Mouse (Mus musculus): Measurements from ENCODE around the gene Snx9. TPM values are rescaled to one million over a fixed set of nuclear protein-coding genes. Genes with fewer than 3 reads are reported as not detected.

The Snx9 gene
- polyA plus RNA-seq, 1 experiment from 2014 or later: 11.9 TPM

DNA sequence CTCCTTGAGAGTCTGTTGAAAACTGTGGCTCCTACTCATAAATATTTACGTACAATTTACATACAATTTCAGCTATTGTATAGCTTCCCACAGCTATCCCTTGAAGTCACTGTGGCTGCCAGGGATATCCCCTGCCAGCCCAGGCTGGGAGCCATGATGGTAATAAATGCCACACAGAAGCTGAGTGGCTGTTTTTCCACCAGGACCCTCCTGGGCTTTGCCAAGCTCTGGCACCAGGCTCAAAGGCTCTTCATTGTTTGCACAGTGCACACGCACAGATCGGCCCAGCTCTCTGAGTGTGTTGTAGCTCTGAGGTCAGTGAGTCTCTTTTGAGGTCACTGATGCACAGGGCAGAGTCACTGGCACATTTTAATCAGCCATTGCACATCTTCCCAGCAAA lies 128.1 kb downstream of the Snx9 start:
- Histone ChIP-seq H3K9ac (no peak overlapping the region), H3K27me3 (no peaks in the 10 kb centered on the region), H3K4me3 (replicated peaks) (no peak overlapping the region), H3K4me1 (replicated peaks) (peaks cover 25% of the 10 kb centered on the region), H3K36me3 (replicated peaks) (no peaks in the 10 kb centered on the region), H3K4me2 (no peak overlapping the region), H3K27ac (replicated peaks) (no peak overlapping the region), H3K9me3 (replicated peaks) (no peaks in the 10 kb centered on the region)
- WGBS (ENCODE audit: insufficient replicate concordance): 59% methylated on average over 3 of the region's 3 CpGs
- no peak for ATAC-seq (ENCODE audit: insufficient read depth)

DNA sequence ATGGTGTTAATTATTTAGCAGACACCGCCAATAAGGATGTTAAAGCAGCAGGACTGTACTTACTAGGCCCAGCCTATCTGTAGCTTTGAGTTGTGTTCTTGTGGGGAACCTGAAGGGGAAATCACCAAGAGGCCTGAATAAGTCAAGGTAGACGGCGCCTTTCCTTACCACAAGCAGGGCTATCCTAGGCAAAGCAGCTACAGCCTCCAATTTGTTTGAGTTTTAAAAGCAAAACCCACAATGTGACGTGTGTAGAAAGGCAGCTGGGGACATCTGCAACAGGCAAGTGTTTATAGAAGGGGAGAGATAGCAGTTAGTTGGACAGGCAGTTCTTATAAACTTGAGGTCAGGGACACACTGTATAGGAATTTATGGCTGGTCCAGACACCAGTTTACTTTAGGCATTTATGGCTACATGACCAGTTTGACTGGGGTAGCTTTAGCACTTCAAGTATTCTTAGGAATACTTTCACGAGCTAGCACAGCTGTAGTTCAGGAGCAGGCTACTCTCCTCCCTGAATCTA lies 129.2 kb downstream of the Snx9 start:
- no peak overlapping the region for H3K4me2 ChIP-seq
- H3K4me1 ChIP-seq (replicated peaks): peaks cover 27% of the 10 kb centered on the region
- H3K27ac ChIP-seq (replicated peaks): no peak overlapping the region
- H3K4me3 ChIP-seq (replicated peaks): no peak overlapping the region
- no peaks in the 10 kb centered on the region for H3K9me3 ChIP-seq (replicated peaks)
- 58% methylated on average over 5 of the region's 5 CpGs for WGBS (ENCODE audit: insufficient replicate concordance)
- H3K27me3 ChIP-seq: peaks cover 4% of the 10 kb centered on the region; the same call in 1 of the 2 replicates
- H3K36me3 ChIP-seq (replicated peaks): no peaks in the 10 kb centered on the region
- no peak for ATAC-seq (ENCODE audit: insufficient read depth)
- no peak overlapping the region for H3K9ac ChIP-seq

DNA sequence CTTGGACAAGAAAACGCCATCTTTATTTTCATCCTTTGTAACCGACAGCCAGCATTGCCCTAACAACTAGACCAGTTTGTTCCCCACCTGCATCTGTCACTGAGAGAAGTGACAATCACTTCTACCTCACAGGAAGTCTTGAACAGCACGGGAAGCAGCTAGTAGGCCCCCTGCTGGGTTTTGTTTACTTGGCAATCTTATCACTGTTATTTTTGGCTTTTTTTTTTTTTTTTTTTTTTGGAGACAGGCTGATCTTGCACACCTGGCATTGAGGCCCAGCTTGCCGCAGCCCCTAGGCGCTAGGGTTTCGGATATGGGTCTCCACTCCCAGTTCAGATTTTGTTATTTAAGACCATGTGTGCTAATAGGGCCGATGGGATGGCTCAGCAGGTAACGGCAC lies 132.4 kb downstream of the Snx9 start:
- H3K4me3 ChIP-seq (replicated peaks): no peak overlapping the region
- no peak overlapping the region for H3K4me2 ChIP-seq
- no peak overlapping the region for H3K9ac ChIP-seq
- H3K36me3 ChIP-seq (replicated peaks): no peaks in the 10 kb centered on the region
- H3K9me3 ChIP-seq (replicated peaks): no peaks in the 10 kb centered on the region
- 51% methylated on average over 8 of the region's 8 CpGs for WGBS (ENCODE audit: insufficient replicate concordance)
- no peak overlapping the region for H3K27ac ChIP-seq (replicated peaks)
- peaks cover 34% of the 10 kb centered on the region for H3K27me3 ChIP-seq
- no peak for ATAC-seq (ENCODE audit: insufficient read depth)
- peaks cover 47% of the 10 kb centered on the region for H3K4me1 ChIP-seq (replicated peaks)

DNA sequence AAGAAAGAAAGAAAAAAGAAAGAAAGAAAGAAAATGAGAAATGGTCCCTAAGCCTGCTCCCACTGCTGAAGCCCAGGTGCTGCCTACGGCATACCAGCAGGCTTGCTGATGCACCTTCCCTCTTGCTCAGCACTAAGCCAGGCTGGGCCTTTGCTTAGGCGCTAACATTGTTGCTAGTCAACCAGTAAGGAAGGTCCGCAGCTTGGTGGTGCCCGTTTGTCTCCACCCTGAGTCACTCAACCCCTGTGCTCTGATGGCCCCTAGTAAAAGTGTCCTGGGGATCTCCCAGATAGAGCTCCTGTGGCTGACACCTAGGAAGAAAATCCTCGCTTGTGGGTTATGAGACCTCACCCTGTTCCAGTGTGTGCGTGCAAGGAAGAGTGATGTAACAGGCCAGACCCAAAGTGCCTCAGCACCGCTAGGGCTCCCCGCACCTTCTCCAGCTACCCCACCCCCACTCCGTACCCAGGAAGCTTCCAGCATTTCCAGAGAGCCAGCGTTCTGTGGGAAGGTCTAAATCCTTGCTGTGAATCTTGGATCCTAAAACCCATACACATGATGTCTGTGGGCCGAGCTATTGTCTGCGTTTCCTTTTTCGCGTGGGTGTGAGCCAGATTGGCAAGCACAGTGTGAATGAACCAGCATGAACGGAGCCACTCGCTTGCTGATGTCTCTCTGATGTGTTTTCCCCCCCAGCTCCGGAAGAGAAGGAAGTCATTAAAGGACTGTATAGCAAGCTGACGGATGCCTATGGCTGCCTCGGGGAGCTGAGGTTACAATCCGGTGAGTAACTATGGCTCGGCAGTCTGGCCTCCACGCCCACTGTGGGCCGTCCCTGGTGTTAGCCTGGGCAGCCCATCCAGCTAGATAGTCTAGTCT lies 134.2 kb downstream of the Snx9 start:
- WGBS (ENCODE audit: insufficient replicate concordance): 13% methylated on average over 23 of the region's 23 CpGs
- no peak for ATAC-seq (ENCODE audit: insufficient read depth)
- no peaks in the 10 kb centered on the region for H3K36me3 ChIP-seq (replicated peaks)
- peaks cover 37% of the 10 kb centered on the region for H3K4me1 ChIP-seq (replicated peaks)
- H3K9me3 ChIP-seq (replicated peaks): no peaks in the 10 kb centered on the region
- no peak overlapping the region for H3K9ac ChIP-seq
- H3K27ac ChIP-seq (replicated peaks): peak overlapping the region; percentile 71
- peaks cover 45% of the 10 kb centered on the region for H3K27me3 ChIP-seq
- H3K4me2 ChIP-seq: peak overlapping the region; percentile 36
- H3K4me3 ChIP-seq (replicated peaks): no peak overlapping the region

DNA sequence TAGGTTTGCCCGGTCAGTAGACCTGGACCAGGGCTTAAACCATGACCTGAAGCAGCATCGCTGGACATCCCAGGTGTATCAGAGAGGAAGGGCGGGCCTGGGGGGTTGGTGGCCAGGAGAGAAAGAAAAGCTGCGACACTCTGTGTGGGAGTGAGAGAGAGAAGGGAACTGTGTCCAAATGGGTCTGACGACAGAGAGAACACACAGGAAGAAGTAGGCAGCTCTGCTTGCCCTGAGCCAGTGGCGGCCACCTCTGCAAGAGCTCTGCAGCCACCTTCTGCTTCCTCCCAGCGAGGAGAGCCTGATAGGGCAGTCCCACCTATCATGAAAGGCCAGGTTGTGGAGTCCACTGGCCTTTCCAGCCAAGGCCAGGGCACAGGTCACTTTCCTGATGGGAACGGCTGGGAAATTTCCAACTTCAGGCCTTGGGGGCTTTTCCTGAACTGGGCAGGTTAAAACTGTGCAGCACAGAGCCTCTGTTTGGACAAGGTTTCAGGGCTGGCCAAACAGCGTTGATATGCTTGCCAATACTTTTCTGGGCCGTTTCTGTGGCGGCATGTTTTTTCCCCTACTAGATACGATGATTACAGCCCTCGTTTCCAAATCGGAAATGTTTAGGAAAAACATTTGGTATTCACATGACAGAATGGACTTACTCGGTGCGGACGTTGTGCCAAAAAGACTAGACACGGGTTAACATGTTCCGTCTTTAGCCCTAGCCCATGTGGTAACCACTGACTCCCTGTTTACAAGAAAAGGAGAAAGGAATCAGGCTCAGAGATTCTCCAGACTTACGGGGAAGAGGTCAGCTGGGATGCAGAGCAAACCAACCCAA lies 135.3 kb downstream of the Snx9 start:
- ATAC-seq (ENCODE audit: insufficient read depth): peak; percentile 79
- Histone ChIP-seq H3K36me3 (replicated peaks) (no peaks in the 10 kb centered on the region), H3K4me3 (replicated peaks) (no peak overlapping the region), H3K27ac (replicated peaks) (peak overlapping the region; percentile 71), H3K9ac (no peak overlapping the region), H3K4me1 (replicated peaks) (peaks cover 36% of the 10 kb centered on the region), H3K9me3 (replicated peaks) (no peaks in the 10 kb centered on the region), H3K27me3 (peaks cover 45% of the 10 kb centered on the region), H3K4me2 (peak overlapping the region; percentile 36)
- 52% methylated on average over 20 of the region's 20 CpGs for WGBS (ENCODE audit: insufficient replicate concordance)

DNA sequence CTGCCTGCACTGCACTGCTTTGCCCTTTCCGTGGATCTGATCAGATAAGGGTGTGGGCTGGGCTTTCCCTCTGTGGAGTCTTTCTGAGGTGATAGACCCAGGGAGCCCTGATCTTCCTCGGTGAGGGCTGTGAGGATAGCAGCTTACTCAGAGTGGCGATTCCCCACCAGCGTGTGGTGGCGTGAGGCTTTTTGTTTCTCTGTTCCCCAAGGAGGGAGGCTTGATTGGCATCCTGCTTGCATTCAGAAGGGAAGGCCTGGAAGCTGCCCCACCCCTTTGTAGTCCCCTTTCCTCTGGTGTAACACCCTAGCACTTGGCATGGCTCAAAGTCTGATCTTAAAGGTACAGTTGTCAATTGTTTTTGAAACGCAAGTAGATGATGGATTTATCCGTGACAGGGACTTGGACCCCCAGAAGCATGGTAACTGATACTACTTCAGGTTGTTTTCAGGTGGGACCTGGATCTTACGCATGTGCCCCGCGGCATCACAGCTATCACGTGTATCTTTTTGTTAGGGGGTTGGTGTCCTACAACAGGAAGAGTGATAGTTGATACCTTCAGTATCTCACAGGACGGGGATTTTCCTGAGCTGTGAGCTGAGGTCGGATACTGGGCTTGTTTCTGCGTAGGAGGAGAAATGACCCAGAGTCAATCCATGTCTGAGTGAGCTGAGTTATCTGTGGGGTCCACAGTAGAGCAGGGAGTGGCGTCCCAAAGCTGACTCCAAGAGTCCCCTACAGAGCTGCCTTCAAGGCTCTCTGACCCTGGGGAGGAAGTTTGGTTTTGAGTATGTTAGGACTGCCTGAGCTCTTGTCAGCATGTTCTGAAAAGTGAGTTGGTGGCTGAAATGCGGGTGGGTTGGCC lies 136.2 kb downstream of the Snx9 start:
- H3K36me3 ChIP-seq (replicated peaks): no peaks in the 10 kb centered on the region
- no peak overlapping the region for H3K4me3 ChIP-seq (replicated peaks)
- H3K27me3 ChIP-seq: peaks cover 45% of the 10 kb centered on the region
- peak overlapping the region; percentile 71 for H3K27ac ChIP-seq (replicated peaks)
- H3K9me3 ChIP-seq (replicated peaks): no peaks in the 10 kb centered on the region
- WGBS (ENCODE audit: insufficient replicate concordance): 29% methylated on average over 16 of the region's 16 CpGs
- H3K4me1 ChIP-seq (replicated peaks): peaks cover 36% of the 10 kb centered on the region
- no peak overlapping the region for H3K4me2 ChIP-seq
- no peak overlapping the region for H3K9ac ChIP-seq
- no peak for ATAC-seq (ENCODE audit: insufficient read depth)

DNA sequence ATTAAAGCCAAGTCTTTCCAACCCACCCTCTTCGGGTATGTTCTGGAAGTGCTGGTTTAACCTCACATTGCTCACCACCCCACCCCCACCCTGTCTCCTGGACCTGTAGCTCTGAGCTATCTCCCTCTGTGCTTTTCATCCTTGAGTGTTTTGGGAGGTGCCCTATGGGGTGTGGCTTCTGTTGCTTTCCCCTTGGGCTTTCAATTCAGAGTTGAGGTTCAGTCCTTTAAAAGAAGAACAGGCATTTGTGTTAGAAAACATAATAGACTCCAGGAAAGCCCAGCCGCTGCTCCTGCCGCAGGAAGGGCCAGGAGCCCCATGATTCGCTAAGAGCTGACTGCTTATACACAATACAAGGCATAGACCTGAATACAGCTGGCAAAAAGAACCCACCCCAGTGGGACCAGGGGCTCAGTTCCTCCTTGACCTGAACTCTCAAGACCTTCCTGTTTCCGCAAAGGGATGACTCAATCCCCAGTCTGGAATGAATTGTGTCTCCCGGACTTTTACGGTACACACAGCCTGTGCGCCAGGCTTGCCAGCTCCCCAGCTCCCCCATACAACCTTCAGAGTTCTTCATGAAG lies 136.9 kb downstream of the Snx9 start:
- 27% methylated on average over 8 of the region's 8 CpGs for WGBS (ENCODE audit: insufficient replicate concordance)
- Histone ChIP-seq H3K27me3 (peaks cover 45% of the 10 kb centered on the region), H3K4me1 (replicated peaks) (peaks cover 36% of the 10 kb centered on the region), H3K9me3 (replicated peaks) (no peaks in the 10 kb centered on the region), H3K4me3 (replicated peaks) (no peak overlapping the region), H3K4me2 (no peak overlapping the region; the same call in 1 of the 2 replicates), H3K27ac (replicated peaks) (no peak overlapping the region; the same call in 1 of the 2 replicates), H3K36me3 (replicated peaks) (no peaks in the 10 kb centered on the region), H3K9ac (no peak overlapping the region)
- no peak for ATAC-seq (ENCODE audit: insufficient read depth)

DNA sequence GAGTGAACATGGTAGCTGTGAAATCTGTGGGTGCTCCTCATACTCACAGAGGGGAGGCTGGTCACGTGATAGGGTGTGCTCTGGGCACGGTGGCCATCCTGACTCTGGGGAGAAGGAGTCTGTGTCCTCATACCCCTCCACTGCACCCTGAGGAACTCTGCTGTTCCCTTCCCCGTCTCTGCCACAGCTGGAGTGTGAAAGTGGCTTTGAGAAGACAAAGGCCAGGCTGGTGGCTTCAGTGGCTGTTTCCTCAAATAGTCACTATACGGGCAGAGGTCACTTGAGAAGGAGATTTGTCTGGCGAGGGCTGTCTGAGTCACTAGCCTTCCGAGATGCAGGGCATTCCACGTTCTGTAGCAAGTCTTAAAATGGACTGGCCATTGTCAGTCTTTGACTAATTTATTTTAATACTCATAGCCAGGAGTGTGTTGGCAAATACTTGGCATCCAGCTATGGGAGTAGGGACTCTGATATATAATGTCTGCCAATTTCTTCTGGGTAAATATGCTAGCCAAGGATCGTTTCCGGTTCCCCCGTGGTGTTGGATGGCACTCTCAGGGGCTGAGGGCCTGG lies 137.5 kb downstream of the Snx9 start:
- no peak overlapping the region for H3K4me3 ChIP-seq (replicated peaks)
- WGBS (ENCODE audit: insufficient replicate concordance): 30% methylated on average over 10 of the region's 10 CpGs
- no peak overlapping the region for H3K27ac ChIP-seq (replicated peaks)
- H3K27me3 ChIP-seq: peaks cover 45% of the 10 kb centered on the region
- no peaks in the 10 kb centered on the region for H3K36me3 ChIP-seq (replicated peaks)
- H3K4me2 ChIP-seq: no peak overlapping the region; the same call in 1 of the 2 replicates
- no peak overlapping the region for H3K9ac ChIP-seq
- H3K9me3 ChIP-seq (replicated peaks): no peaks in the 10 kb centered on the region
- no peak for ATAC-seq (ENCODE audit: insufficient read depth)
- H3K4me1 ChIP-seq (replicated peaks): peaks cover 36% of the 10 kb centered on the region

DNA sequence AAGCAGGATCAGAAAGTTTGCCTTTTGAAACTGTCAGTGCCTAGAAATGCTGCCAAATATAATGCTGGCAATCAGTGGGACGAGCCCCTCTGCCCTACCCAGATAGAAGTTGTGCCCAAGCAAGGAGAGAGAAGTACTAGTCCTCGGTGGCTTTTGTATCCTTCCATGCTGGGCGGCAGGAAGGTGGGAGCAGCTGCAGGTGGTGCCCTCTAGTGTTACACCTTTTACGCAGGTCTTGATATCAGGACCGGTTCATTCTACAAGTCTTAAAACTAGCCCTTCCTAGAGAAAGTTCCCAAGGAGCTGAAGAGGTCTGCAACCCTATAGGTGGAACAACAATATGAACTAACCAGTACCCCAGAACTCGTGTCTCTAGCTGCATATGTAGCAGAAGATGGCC lies 139.7 kb downstream of the Snx9 start:
- Histone ChIP-seq H3K9me3 (replicated peaks) (no peaks in the 10 kb centered on the region), H3K27ac (replicated peaks) (no peak overlapping the region), H3K4me1 (replicated peaks) (peaks cover 28% of the 10 kb centered on the region), H3K9ac (no peak overlapping the region), H3K4me2 (no peak overlapping the region), H3K27me3 (peaks cover 36% of the 10 kb centered on the region), H3K36me3 (replicated peaks) (no peaks in the 10 kb centered on the region), H3K4me3 (replicated peaks) (no peak overlapping the region)
- 34% methylated on average over 6 of the region's 6 CpGs for WGBS (ENCODE audit: insufficient replicate concordance)
- no peak for ATAC-seq (ENCODE audit: insufficient read depth)
